Mouse (Mus musculus): ENCODE data around the gene Pard3b. TPM values are rescaled to one million over a fixed set of nuclear protein-coding genes. Genes with fewer than 3 reads are reported as not detected.

The Pard3b gene
- polyA plus RNA-seq, 1 experiment, result 0.42 TPM

DNA sequence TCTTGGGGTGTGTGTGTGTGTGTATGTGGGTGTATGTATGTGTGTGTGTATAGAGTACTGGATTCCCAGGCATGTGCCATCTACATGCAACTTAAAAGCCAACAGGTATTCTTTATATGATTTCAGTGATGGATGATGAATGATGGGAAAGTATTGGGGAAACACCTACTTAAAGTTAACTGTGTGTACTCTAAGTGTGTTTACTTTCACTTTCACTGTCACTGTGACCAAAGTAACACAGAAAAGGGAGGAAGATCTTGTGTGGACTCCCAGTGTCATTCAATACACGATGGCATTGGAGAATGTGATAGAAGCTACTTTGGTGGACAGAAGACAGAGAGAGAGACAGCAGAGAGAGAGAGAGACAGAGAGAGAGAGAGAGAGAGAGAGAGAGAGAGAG, 613.8 kb downstream of the Pard3b start:
- Histone ChIP-seq H3K27me3 (ENCODE audit: control insufficient read depth, insufficient read depth, low read length, poor library complexity, severe bottlenecking) (no peaks in the 10 kb centered on the region), H3K4me3 (ENCODE audit: low read depth, low read length) (no peak overlapping the region), H3K9me3 (replicated peaks; ENCODE audit: control insufficient read depth, insufficient read depth, low read length, poor library complexity, severe bottlenecking) (no peaks in the 10 kb centered on the region), H3K4me1 (ENCODE audit: control insufficient read depth, insufficient read depth, low read length) (no peaks in the 10 kb centered on the region), H3K27ac (ENCODE audit: insufficient read depth, low read length) (no peak overlapping the region), H3K36me3 (ENCODE audit: control insufficient read depth, insufficient read depth, low read length, poor library complexity, severe bottlenecking) (no peaks in the 10 kb centered on the region), H3K9ac (ENCODE audit: low read depth, poor library complexity, severe bottlenecking) (no peak overlapping the region)
- no peak for TF ChIP-seq POLR2A (IDR thresholded peaks at IDR 0.05; ENCODE audit: insufficient read depth, low read length)

DNA sequence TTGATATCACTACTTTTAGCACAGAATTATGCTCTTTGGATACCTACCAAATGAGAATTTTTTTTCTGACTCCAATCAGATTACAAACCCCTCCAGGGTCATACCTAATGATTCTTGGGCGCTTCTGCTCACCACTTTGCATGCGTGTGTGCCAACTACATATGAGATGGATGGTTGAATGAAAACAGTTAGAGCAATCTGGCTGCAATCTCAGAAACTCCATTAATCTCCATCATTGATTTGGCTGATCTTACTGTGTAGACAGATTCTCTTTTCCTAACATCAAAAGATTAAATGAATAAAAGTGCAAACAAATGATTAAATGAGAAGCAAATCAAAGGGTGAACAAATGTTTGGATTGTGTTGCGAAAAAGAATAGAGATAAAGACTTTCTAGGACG, 615.7 kb downstream of the Pard3b start:
- TF ChIP-seq POLR2A (IDR thresholded peaks at IDR 0.05; ENCODE audit: insufficient read depth, low read length) (no peak), EP300 (IDR thresholded peaks at IDR 0.05; ENCODE audit: insufficient read depth, low read depth, low read length) (no peak), CTCF (IDR thresholded peaks at IDR 0.05; ENCODE audit: low read depth, low read length) (no peak)
- no peak overlapping the region for H3K9ac ChIP-seq (ENCODE audit: low read depth, poor library complexity, severe bottlenecking)

DNA sequence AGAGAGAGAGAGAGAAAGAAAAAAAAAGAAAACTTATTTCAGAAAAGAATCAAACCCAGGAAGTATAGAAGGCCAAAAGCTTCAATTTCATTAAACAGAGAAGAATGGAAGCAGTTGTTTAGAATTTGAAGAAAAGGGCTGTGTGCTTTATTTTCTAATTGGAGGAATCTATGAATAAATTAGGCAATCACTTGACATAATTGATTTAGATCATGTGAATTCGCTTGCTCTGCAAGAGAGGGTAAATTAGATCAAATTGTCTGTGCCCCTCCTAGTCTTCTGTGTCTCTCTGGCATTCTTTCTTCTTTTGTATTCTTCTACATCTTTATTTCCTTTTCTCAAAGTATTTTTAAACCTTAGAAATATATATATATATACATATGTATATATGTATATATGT, 616.3 kb downstream of the Pard3b start:
- no peak overlapping the region for H3K27ac ChIP-seq (ENCODE audit: insufficient read depth, low read length)
- H3K4me3 ChIP-seq (ENCODE audit: low read depth, low read length), result no peak overlapping the region
- H3K4me1 ChIP-seq (ENCODE audit: control insufficient read depth, insufficient read depth, low read length), result no peaks in the 10 kb centered on the region
- no peaks in the 10 kb centered on the region for H3K36me3 ChIP-seq (ENCODE audit: control insufficient read depth, insufficient read depth, low read length, poor library complexity, severe bottlenecking)
- TF ChIP-seq CTCF (IDR thresholded peaks at IDR 0.05; ENCODE audit: low read depth, low read length) (no peak), EP300 (IDR thresholded peaks at IDR 0.05; ENCODE audit: insufficient read depth, low read depth, low read length) (no peak)
- no peaks in the 10 kb centered on the region for H3K9me3 ChIP-seq (replicated peaks; ENCODE audit: control insufficient read depth, insufficient read depth, low read length, poor library complexity, severe bottlenecking)
- H3K9ac ChIP-seq (ENCODE audit: low read depth, poor library complexity, severe bottlenecking), result no peak overlapping the region
- no peaks in the 10 kb centered on the region for H3K27me3 ChIP-seq (ENCODE audit: control insufficient read depth, insufficient read depth, low read length, poor library complexity, severe bottlenecking)

More for the DNA sequence above, 615.7 kb downstream of the Pard3b start:
- no peak overlapping the region for H3K4me3 ChIP-seq (ENCODE audit: low read depth, low read length)
- H3K27ac ChIP-seq (ENCODE audit: insufficient read depth, low read length), result no peak overlapping the region
- H3K4me1 ChIP-seq (ENCODE audit: control insufficient read depth, insufficient read depth, low read length), result no peaks in the 10 kb centered on the region
- no peaks in the 10 kb centered on the region for H3K9me3 ChIP-seq (replicated peaks; ENCODE audit: control insufficient read depth, insufficient read depth, low read length, poor library complexity, severe bottlenecking)
- no peaks in the 10 kb centered on the region for H3K36me3 ChIP-seq (ENCODE audit: control insufficient read depth, insufficient read depth, low read length, poor library complexity, severe bottlenecking)
- no peaks in the 10 kb centered on the region for H3K27me3 ChIP-seq (ENCODE audit: control insufficient read depth, insufficient read depth, low read length, poor library complexity, severe bottlenecking)

DNA sequence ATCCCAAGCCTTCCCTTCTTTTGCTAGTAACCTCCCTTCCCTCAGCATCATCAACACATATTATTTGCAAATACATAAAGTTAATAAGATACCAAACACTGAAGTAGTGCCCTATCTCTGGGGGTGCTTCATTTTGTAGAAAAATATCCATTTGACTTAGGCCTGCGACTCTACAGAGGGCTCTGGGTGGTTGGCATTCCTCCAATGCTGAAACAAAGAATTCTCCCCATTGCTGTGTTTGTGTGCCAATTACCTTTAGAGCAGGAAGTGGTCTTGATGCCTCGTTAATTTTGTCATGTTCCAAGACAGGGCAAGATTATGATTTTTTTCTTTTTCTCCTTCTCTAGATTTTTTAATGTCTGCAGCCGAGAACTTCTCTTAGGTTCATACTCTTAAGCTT, 637.8 kb downstream of the Pard3b start:
- Histone ChIP-seq H3K9ac (ENCODE audit: low read depth, poor library complexity, severe bottlenecking) (no peak overlapping the region), H3K36me3 (ENCODE audit: control insufficient read depth, insufficient read depth, low read length, poor library complexity, severe bottlenecking) (no peaks in the 10 kb centered on the region), H3K4me1 (ENCODE audit: control insufficient read depth, insufficient read depth, low read length) (no peaks in the 10 kb centered on the region), H3K27ac (ENCODE audit: insufficient read depth, low read length) (no peak overlapping the region), H3K4me3 (ENCODE audit: low read depth, low read length) (no peak overlapping the region), H3K9me3 (replicated peaks; ENCODE audit: control insufficient read depth, insufficient read depth, low read length, poor library complexity, severe bottlenecking) (no peaks in the 10 kb centered on the region), H3K27me3 (ENCODE audit: control insufficient read depth, insufficient read depth, low read length, poor library complexity, severe bottlenecking) (no peaks in the 10 kb centered on the region; the same call in 1 of the 2 replicates)
- TF ChIP-seq EP300 (IDR thresholded peaks at IDR 0.05; ENCODE audit: insufficient read depth, low read depth, low read length) (no peak), POLR2A (IDR thresholded peaks at IDR 0.05; ENCODE audit: insufficient read depth, low read length) (no peak), CTCF (IDR thresholded peaks at IDR 0.05; ENCODE audit: low read depth, low read length) (no peak)

DNA sequence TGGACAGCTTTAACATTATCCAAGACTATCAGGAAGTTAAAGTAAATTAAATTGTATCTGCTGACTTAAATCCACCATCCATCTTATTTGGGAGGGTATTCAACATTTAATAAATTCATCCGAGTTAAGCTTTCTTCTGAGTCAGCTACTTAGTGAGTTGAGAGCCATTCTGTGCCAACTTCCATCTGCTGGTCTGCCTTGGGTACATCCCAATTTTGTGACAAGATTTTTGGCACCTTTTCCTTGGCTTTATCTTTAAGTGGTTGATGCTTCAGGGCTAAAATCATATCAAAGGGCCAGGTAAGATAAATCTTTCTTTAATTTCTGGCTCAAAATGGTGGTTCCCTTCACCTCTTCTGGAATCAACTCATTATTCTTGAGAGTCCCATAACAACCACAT, 640.0 kb downstream of the Pard3b start:
- H3K27ac ChIP-seq (ENCODE audit: insufficient read depth, low read length), result no peak overlapping the region
- H3K36me3 ChIP-seq (ENCODE audit: control insufficient read depth, insufficient read depth, low read length, poor library complexity, severe bottlenecking), result no peaks in the 10 kb centered on the region
- H3K4me1 ChIP-seq (ENCODE audit: control insufficient read depth, insufficient read depth, low read length), result no peaks in the 10 kb centered on the region
- no peak overlapping the region for H3K4me3 ChIP-seq (ENCODE audit: low read depth, low read length)
- H3K9me3 ChIP-seq (replicated peaks; ENCODE audit: control insufficient read depth, insufficient read depth, low read length, poor library complexity, severe bottlenecking), result no peaks in the 10 kb centered on the region
- H3K9ac ChIP-seq (ENCODE audit: low read depth, poor library complexity, severe bottlenecking), result no peak overlapping the region
- H3K27me3 ChIP-seq (ENCODE audit: control insufficient read depth, insufficient read depth, low read length, poor library complexity, severe bottlenecking), result no peaks in the 10 kb centered on the region
- TF ChIP-seq POLR2A (IDR thresholded peaks at IDR 0.05; ENCODE audit: insufficient read depth, low read length), result no peak
- no peak for TF ChIP-seq CTCF (IDR thresholded peaks at IDR 0.05; ENCODE audit: low read depth, low read length)
- TF ChIP-seq EP300 (IDR thresholded peaks at IDR 0.05; ENCODE audit: insufficient read depth, low read depth, low read length), result no peak

DNA sequence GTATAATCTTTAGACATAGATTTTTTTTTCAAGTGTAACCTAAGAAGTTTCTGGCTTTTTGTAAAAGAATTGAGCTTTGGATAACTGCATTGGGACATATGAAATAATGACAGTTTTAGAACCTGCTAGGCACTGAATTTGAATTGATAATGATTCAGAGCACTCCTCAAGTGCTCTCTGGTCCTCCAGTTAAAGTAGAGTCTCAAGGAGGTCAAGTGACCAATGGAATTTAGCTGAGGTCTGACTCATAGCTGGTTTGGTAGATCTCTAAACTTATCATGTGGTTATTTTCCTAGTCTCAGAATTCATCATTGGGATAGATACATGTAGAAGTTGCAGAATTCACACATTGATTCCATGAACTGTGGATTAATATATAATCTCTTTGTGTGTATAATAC, 642.0 kb downstream of the Pard3b start:
- Histone ChIP-seq H3K4me1 (ENCODE audit: control insufficient read depth, insufficient read depth, low read length) (no peaks in the 10 kb centered on the region), H3K9ac (ENCODE audit: low read depth, poor library complexity, severe bottlenecking) (no peak overlapping the region), H3K4me3 (ENCODE audit: low read depth, low read length) (no peak overlapping the region), H3K9me3 (replicated peaks; ENCODE audit: control insufficient read depth, insufficient read depth, low read length, poor library complexity, severe bottlenecking) (no peaks in the 10 kb centered on the region), H3K27me3 (ENCODE audit: control insufficient read depth, insufficient read depth, low read length, poor library complexity, severe bottlenecking) (no peaks in the 10 kb centered on the region), H3K27ac (ENCODE audit: insufficient read depth, low read length) (no peak overlapping the region), H3K36me3 (ENCODE audit: control insufficient read depth, insufficient read depth, low read length, poor library complexity, severe bottlenecking) (no peaks in the 10 kb centered on the region)
- TF ChIP-seq CTCF (IDR thresholded peaks at IDR 0.05; ENCODE audit: low read depth, low read length), result no peak
- TF ChIP-seq EP300 (IDR thresholded peaks at IDR 0.05; ENCODE audit: insufficient read depth, low read depth, low read length), result no peak
- TF ChIP-seq POLR2A (IDR thresholded peaks at IDR 0.05; ENCODE audit: insufficient read depth, low read length), result no peak

Measured in ES-Bruce4 (cell line).